Mouse (Mus musculus) ES-E14 (cell line): ENCODE results near the gene Tnik. TPM values are rescaled to one million over a fixed set of nuclear protein-coding genes. Genes with fewer than 3 reads are reported as not detected.

Experiments used
- DNase-seq: peaks from one replicate; pipeline ENCODE4 v3.0.0-alpha.2; 2013; ENCODE audit warnings: low read depth, low spot score
- H3K27ac ChIP-seq: 2 replicates; pipeline ENCODE4 v1.5.1; 2012; ENCODE audit warnings: low read depth, mild to moderate bottlenecking, low read length, moderate library complexity, mixed read lengths; ENCODE audit not compliant: poor library complexity, insufficient read depth, severe bottlenecking
- H3K36me3 ChIP-seq: 2 replicates; pipeline ENCODE4 v1.6.1; 2012; ENCODE audit warnings: mild to moderate bottlenecking, low read length, moderate library complexity, mixed read lengths; ENCODE audit not compliant: control insufficient read depth, poor library complexity, insufficient read depth, severe bottlenecking
- H3K4me1 ChIP-seq, 2 experiments: fragments of 150-350 bp in 1 of 2; sonication (generic) in 1 of 2; 2 replicates each; pipeline ENCODE4 v1.6.1; 2012; ENCODE audit warnings: low read length in 2 of 2, mild to moderate bottlenecking in 1 of 2, mixed read lengths in 1 of 2; ENCODE audit not compliant: control insufficient read depth in 2 of 2, insufficient read depth in 2 of 2, poor library complexity in 1 of 2
- H3K4me3 ChIP-seq, 2 experiments: fragments of 150-350 bp in 1 of 2; sonication (generic) in 1 of 2; 2 replicates each; pipeline ENCODE4 v1.5.1; 2012; ENCODE audit warnings: low read length in 2 of 2, low read depth in 1 of 2, mild to moderate bottlenecking in 1 of 2, mixed read lengths in 1 of 2; ENCODE audit not compliant: insufficient read depth in 1 of 2, poor library complexity in 1 of 2, severe bottlenecking in 1 of 2
- H3K9ac ChIP-seq: 2 replicates; pipeline ENCODE4 v1.6.1; 2012; ENCODE audit warnings: low read depth, mild to moderate bottlenecking, low read length, mixed read lengths; ENCODE audit not compliant: poor library complexity, insufficient read depth, severe bottlenecking
- H3K9me3 ChIP-seq: fragments of 150-350 bp; sonication (generic); 2 replicates; pipeline ENCODE4 v1.6.1; 2012; ENCODE audit warnings: low read depth, mild to moderate bottlenecking, low read length; ENCODE audit not compliant: control insufficient read depth, insufficient read depth
- CHD2 ChIP-seq: IDR thresholded peaks from 2 replicates; pipeline ENCODE4 v1.6.1; 2014; ENCODE audit warnings: mild to moderate bottlenecking, low read depth, low read length, inconsistent platforms
- HCFC1 ChIP-seq: IDR thresholded peaks from 2 replicates; pipeline ENCODE4 v1.6.1; 2012; ENCODE audit warnings: low read length, inconsistent platforms, borderline replicate concordance; ENCODE audit not compliant: insufficient read depth
- MAFK ChIP-seq: IDR thresholded peaks from 2 replicates; pipeline ENCODE4 v1.6.1; 2014; ENCODE audit warnings: mild to moderate bottlenecking, low read depth, low read length, inconsistent platforms; ENCODE audit not compliant: insufficient read depth
- ZC3H11A ChIP-seq: IDR thresholded peaks from 2 replicates; pipeline ENCODE4 v1.6.1; 2012; ENCODE audit warnings: low read depth, mild to moderate bottlenecking, inconsistent platforms, low read length, borderline replicate concordance
- ZNF384 ChIP-seq: IDR thresholded peaks from 2 replicates; pipeline ENCODE4 v1.6.1; 2012; ENCODE audit warnings: low read depth, low read length, inconsistent platforms
- in situ Hi-C, 2 experiments: fragments of 600-800 bp; cut with MboI; formaldehyde crosslinking; loops; one replicate each; pipeline ENCODE4 v1.15.1; 2025; ENCODE audit warnings: low sequenced_read_pairs in 2 of 2, inconsistent platforms in 1 of 2; ENCODE audit not compliant: unreplicated experiment in 2 of 2
- total RNA-seq: library from RNA; depleted of rRNA; stranded (reverse); fragments of 300-350 nt; gene quantifications from 2 replicates; pipeline ENCODE4 v1.2.3, GENCODE M21; 2012

Gene Tnik
- total RNA-seq, 1 experiment, result 2.6 TPM

- Histone ChIP-seq H3K9me3 (no peaks in the 10 kb centered on the region), H3K36me3 (no peaks in the 10 kb centered on the region), H3K4me3 (no peak overlapping the region), H3K4me1 (no peaks in the 10 kb centered on the region), H3K9ac (no peak overlapping the region), H3K27ac (no peak overlapping the region)
- no peak for DNase-seq
- in situ Hi-C loops, result no loop called here
- TF ChIP-seq HCFC1 (no peak), CHD2 (no peak), ZNF384 (no peak), MAFK (no peak), ZC3H11A (no peak)
Observed at GRCm38 (mm10) chr3:28617008-28617627, 354.1 kb downstream of the Tnik start.

DNA sequence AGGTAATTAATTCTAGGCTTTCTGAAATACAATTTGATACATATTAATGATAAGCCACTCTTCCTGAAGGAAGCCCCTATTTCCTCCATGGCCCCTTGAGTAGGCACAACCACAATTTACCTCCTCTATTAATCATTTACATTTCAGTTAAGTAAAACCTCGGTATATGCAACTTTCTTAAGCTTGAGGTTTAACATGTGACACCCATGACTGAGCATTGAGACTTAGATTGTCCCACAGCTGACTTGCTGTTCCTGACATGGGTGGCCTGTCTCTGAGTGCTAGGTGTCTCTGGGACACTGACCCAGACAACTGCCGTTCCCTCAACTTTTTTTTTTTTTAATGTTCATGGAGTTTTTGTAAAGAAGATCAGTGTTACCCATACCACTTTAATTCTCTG is 358.8 kb downstream of the Tnik start:
- in situ Hi-C loops, result no loop called here
- no peak overlapping the region for H3K4me3 ChIP-seq
- H3K9ac ChIP-seq, result no peak overlapping the region
- DNase-seq, result no peak
- no peaks in the 10 kb centered on the region for H3K9me3 ChIP-seq
- H3K27ac ChIP-seq, result no peak overlapping the region
- 0 out of 4 replicates have a peak, but pooled peaks cover 0 to 2% of the 10 kb centered on the region in 2 experiments for H3K4me1 ChIP-seq
- no peak for TF ChIP-seq CHD2
- no peak for TF ChIP-seq ZC3H11A
- TF ChIP-seq HCFC1, result no peak
- no peak for TF ChIP-seq MAFK
- no peak for TF ChIP-seq ZNF384
- no peaks in the 10 kb centered on the region for H3K36me3 ChIP-seq

DNA sequence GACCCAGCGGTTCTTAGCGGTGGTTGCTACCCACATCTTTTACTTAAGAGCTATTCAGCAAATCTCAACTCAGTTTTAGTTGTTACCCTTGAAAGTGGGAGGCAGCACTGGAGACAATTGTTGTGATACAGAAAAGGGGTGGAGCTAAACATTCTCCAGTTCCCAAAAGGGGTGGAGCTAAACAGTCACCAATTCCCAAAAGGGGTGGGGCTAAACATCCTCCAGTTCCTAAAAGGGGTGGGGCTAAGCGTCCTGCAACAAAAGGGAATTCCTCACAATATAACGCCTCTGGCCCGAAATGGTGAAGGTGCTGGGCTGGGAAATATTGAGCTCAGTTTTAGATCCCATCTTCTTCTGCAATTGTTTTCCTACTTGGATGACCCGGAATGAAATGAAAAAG is 363.8 kb downstream of the Tnik start:
- DNase-seq, result peak; percentile 55
- Histone ChIP-seq H3K9ac (no peak overlapping the region), H3K36me3 (no peaks in the 10 kb centered on the region), H3K9me3 (no peaks in the 10 kb centered on the region), H3K4me3 (no peak overlapping the region), H3K4me1 (0 out of 4 replicates have a peak, but pooled peaks cover 0 to 2% of the 10 kb centered on the region in 2 experiments), H3K27ac (no peak overlapping the region)
- TF ChIP-seq MAFK (no peak), CHD2 (no peak), HCFC1 (no peak), ZNF384 (no peak), ZC3H11A (no peak)
- in situ Hi-C loops, result no loop called here

- peaks cover 0 to 5% of the 10 kb centered on the region in 2 experiments; a peak in 3 of 4 replicates for H3K4me1 ChIP-seq
- no peaks in the 10 kb centered on the region for H3K36me3 ChIP-seq
- in situ Hi-C loops, result no loop called here
- no peak overlapping the region for H3K9ac ChIP-seq
- no peaks in the 10 kb centered on the region for H3K9me3 ChIP-seq
- H3K4me3 ChIP-seq, result no peak overlapping the region
- no peak for TF ChIP-seq MAFK
- no peak for TF ChIP-seq HCFC1
- DNase-seq, result no peak
- H3K27ac ChIP-seq, result no peak overlapping the region
Observed at GRCm38 (mm10) chr3:28636778-28637177, 373.8 kb downstream of the Tnik start.

- no peak overlapping the region for H3K27ac ChIP-seq
- TF ChIP-seq ZC3H11A, result no peak
- TF ChIP-seq HCFC1, result no peak
- no peak for DNase-seq
Observed at GRCm38 (mm10) chr3:28638957-28639356, 375.9 kb downstream of the Tnik start.

More at GRCm38 (mm10) chr3:28638957-28639356, 375.9 kb downstream of the Tnik start:
- Histone ChIP-seq H3K4me1 (peaks cover 0 to 5% of the 10 kb centered on the region in 2 experiments; a peak in 3 of 4 replicates), H3K36me3 (no peaks in the 10 kb centered on the region), H3K4me3 (no peak overlapping the region), H3K9me3 (no peaks in the 10 kb centered on the region), H3K9ac (no peak overlapping the region)
- in situ Hi-C loops, result no loop called here
